Mouse (Mus musculus) neural tube, embryonic 15.5 days (tissue): Measurements from ENCODE around the gene Mturn. TPM values are rescaled to one million over a fixed set of nuclear protein-coding genes. Genes with fewer than 3 reads are reported as not detected.
A peak's percentile ranks its signal among the peaks of the same experiment; 100 is the strongest.

Source experiments
- ATAC-seq: fragments of 200-750 bp; cut with Nextera tagmentation; 2 replicates; pipeline ENCODE4 v1.8.0; 2017; ENCODE audit warnings: mild to moderate bottlenecking, moderate TSS enrichment, moderate library complexity; ENCODE audit not compliant: low FRiP score
- H3K27ac ChIP-seq: fragments of 300-500 bp; sonication (generic); replicated peaks from 2 replicates; pipeline ENCODE4 v1.5.1; 2015; ENCODE audit warnings: mild to moderate bottlenecking, inconsistent platforms
- H3K27me3 ChIP-seq: fragments of 300-500 bp; sonication (generic); replicated peaks from 2 replicates; pipeline ENCODE4 v1.6.1; 2015; ENCODE audit warnings: inconsistent platforms
- H3K36me3 ChIP-seq: fragments of 300-500 bp; sonication (generic); 2 replicates; pipeline ENCODE4 v1.6.1; 2015; ENCODE audit warnings: inconsistent platforms
- H3K4me1 ChIP-seq: fragments of 300-500 bp; sonication (generic); 2 replicates; pipeline ENCODE4 v1.6.1; 2015; ENCODE audit warnings: inconsistent platforms
- H3K4me2 ChIP-seq: fragments of 300-500 bp; sonication (generic); 2 replicates; pipeline ENCODE4 v1.6.1; 2015; ENCODE audit warnings: inconsistent platforms, mild to moderate bottlenecking, moderate library complexity
- H3K4me3 ChIP-seq: fragments of 300-500 bp; sonication (generic); replicated peaks from 2 replicates; pipeline ENCODE4 v1.5.1; 2015; ENCODE audit warnings: mild to moderate bottlenecking, inconsistent platforms
- H3K9ac ChIP-seq: fragments of 300-500 bp; sonication (generic); replicated peaks from 2 replicates; pipeline ENCODE4 v1.6.1; 2015; ENCODE audit warnings: mild to moderate bottlenecking, inconsistent platforms
- H3K9me3 ChIP-seq: fragments of 300-500 bp; sonication (generic); replicated peaks from 2 replicates; pipeline ENCODE4 v1.6.1; 2016; ENCODE audit warnings: inconsistent platforms
- WGBS: fragments of 180-500 bp; shearing (Covaris S2); methylation state at CpG from one replicate; pipeline ENCODE4 v1.1.7; 2015; ENCODE audit warnings: mixed read lengths; 5-methylcytosine and 5-hydroxymethylcytosine counted together
- polyA plus RNA-seq: library from polyadenylated mRNA; unstranded; fragments of >200 nt; fragmentation: Nextera tagmentation; extraction: Ambion mirVana; gene quantifications from 2 replicates; pipeline ENCODE4 v1.2.1, GENCODE M21; 2015

Gene Mturn
- polyA plus RNA-seq, 1 experiment from 2014 or later, result 75.0 TPM

- Histone ChIP-seq H3K9ac (peak overlapping the region; percentile 40), H3K4me2 (peak overlapping the region; percentile 84), H3K36me3 (peaks cover 4% of the 10 kb centered on the region), H3K4me3 (peak overlapping the region; percentile 42), H3K9me3 (no peaks in the 10 kb centered on the region), H3K27ac (peak overlapping the region; percentile 62; the same call in 1 of the 2 replicates), H3K4me1 (peaks cover 30% of the 10 kb centered on the region), H3K27me3 (peaks cover 12% of the 10 kb centered on the region; the same call in 1 of the 2 replicates)
- ATAC-seq, result peak; percentile 87
- 5% methylated on average over 19 of the region's 19 CpGs for WGBS
Measured at GRCm38 (mm10) chr6:54699477-54700056, 18.1 kb downstream of the Mturn start.

GRCm38 (mm10) chr6:54700516-54700915 is 19.1 kb downstream of the Mturn start:
- H3K36me3 ChIP-seq, result 0 out of 2 replicates have a peak, but pooled peaks cover 3% of the 10 kb centered on the region
- no peak overlapping the region for H3K4me2 ChIP-seq
- no peaks in the 10 kb centered on the region for H3K9me3 ChIP-seq
- no peak overlapping the region for H3K27ac ChIP-seq
- WGBS, result 99% methylated on average over 2 of the region's 2 CpGs
- no peak for ATAC-seq
- H3K4me3 ChIP-seq, result no peak overlapping the region
- H3K27me3 ChIP-seq, result peaks cover 12% of the 10 kb centered on the region; the same call in 1 of the 2 replicates
- peaks cover 34% of the 10 kb centered on the region for H3K4me1 ChIP-seq
- H3K9ac ChIP-seq, result no peak overlapping the region

GRCm38 (mm10) chr6:54701901-54702300 is 20.5 kb downstream of the Mturn start:
- ATAC-seq, result no peak
- 62% methylated on average over 9 of the region's 9 CpGs for WGBS
- H3K9ac ChIP-seq, result no peak overlapping the region
- peaks cover 12% of the 10 kb centered on the region; the same call in 1 of the 2 replicates for H3K27me3 ChIP-seq
- H3K4me3 ChIP-seq, result no peak overlapping the region
- H3K4me2 ChIP-seq, result no peak overlapping the region
- H3K27ac ChIP-seq, result no peak overlapping the region
- no peaks in the 10 kb centered on the region for H3K9me3 ChIP-seq
- 0 out of 2 replicates have a peak, but pooled peaks cover 3% of the 10 kb centered on the region for H3K36me3 ChIP-seq
- peaks cover 37% of the 10 kb centered on the region for H3K4me1 ChIP-seq

GRCm38 (mm10) chr6:54703633-54704538 is 22.5 kb downstream of the Mturn start:
- Histone ChIP-seq H3K4me3 (no peak overlapping the region), H3K4me1 (peaks cover 32% of the 10 kb centered on the region), H3K27ac (no peak overlapping the region), H3K9me3 (no peaks in the 10 kb centered on the region), H3K36me3 (0 out of 2 replicates have a peak, but pooled peaks cover 3% of the 10 kb centered on the region), H3K27me3 (peaks cover 12% of the 10 kb centered on the region; the same call in 1 of the 2 replicates), H3K4me2 (no peak overlapping the region), H3K9ac (no peak overlapping the region)
- WGBS, result 21% methylated on average over 14 of the region's 14 CpGs
- no peak for ATAC-seq

- H3K36me3 ChIP-seq, result 0 out of 2 replicates have a peak, but pooled peaks cover 3% of the 10 kb centered on the region
- peaks cover 27% of the 10 kb centered on the region for H3K4me1 ChIP-seq
- no peak overlapping the region for H3K9ac ChIP-seq
- peaks cover 12% of the 10 kb centered on the region; the same call in 1 of the 2 replicates for H3K27me3 ChIP-seq
- H3K27ac ChIP-seq, result no peak overlapping the region
- H3K4me3 ChIP-seq, result no peak overlapping the region
- ATAC-seq, result no peak
- no peaks in the 10 kb centered on the region for H3K9me3 ChIP-seq
- 34% methylated on average over 6 of the region's 6 CpGs for WGBS
- no peak overlapping the region for H3K4me2 ChIP-seq
Measured at GRCm38 (mm10) chr6:54704539-54704845, 23.1 kb downstream of the Mturn start.

GRCm38 (mm10) chr6:54704847-54705246 is 23.4 kb downstream of the Mturn start:
- no peak overlapping the region for H3K4me2 ChIP-seq
- H3K9ac ChIP-seq, result no peak overlapping the region
- H3K4me3 ChIP-seq, result no peak overlapping the region
- peaks cover 12% of the 10 kb centered on the region; the same call in 1 of the 2 replicates for H3K27me3 ChIP-seq
- ATAC-seq, result no peak
- H3K27ac ChIP-seq, result no peak overlapping the region
- H3K9me3 ChIP-seq, result no peaks in the 10 kb centered on the region
- WGBS, result 37% methylated on average over 5 of the region's 5 CpGs
- H3K36me3 ChIP-seq, result 0 out of 2 replicates have a peak, but pooled peaks cover 3% of the 10 kb centered on the region
- peaks cover 27% of the 10 kb centered on the region for H3K4me1 ChIP-seq

GRCm38 (mm10) chr6:54705387-54705909 is 24.0 kb downstream of the Mturn start:
- Histone ChIP-seq H3K27me3 (peaks cover 8% of the 10 kb centered on the region; the same call in 1 of the 2 replicates), H3K27ac (no peak overlapping the region), H3K9me3 (no peaks in the 10 kb centered on the region; the same call in 1 of the 2 replicates), H3K4me1 (peaks cover 27% of the 10 kb centered on the region), H3K4me3 (no peak overlapping the region; the same call in 1 of the 2 replicates), H3K9ac (no peak overlapping the region; the same call in 1 of the 2 replicates), H3K4me2 (peak overlapping the region; percentile 47), H3K36me3 (0 out of 2 replicates have a peak, but pooled peaks cover 3% of the 10 kb centered on the region)
- 36% methylated on average over 11 of the region's 11 CpGs for WGBS
- peak; percentile 78; the same call in 1 of the 2 replicates for ATAC-seq

- H3K36me3 ChIP-seq, result 0 out of 2 replicates have a peak, but pooled peaks cover under 1% of the 10 kb centered on the region
- no peak overlapping the region for H3K4me2 ChIP-seq
- no peak overlapping the region for H3K4me3 ChIP-seq
- H3K9ac ChIP-seq, result no peak overlapping the region
- H3K4me1 ChIP-seq, result peaks cover 27% of the 10 kb centered on the region
- WGBS, result 74% methylated on average over 2 of the region's 2 CpGs
- H3K27ac ChIP-seq, result no peak overlapping the region
- H3K27me3 ChIP-seq, result peaks cover 8% of the 10 kb centered on the region; the same call in 1 of the 2 replicates
- H3K9me3 ChIP-seq, result no peaks in the 10 kb centered on the region; the same call in 1 of the 2 replicates
- no peak for ATAC-seq
Measured at GRCm38 (mm10) chr6:54706099-54706498, 24.7 kb downstream of the Mturn start.

- no peak overlapping the region for H3K4me3 ChIP-seq
- peaks cover 27% of the 10 kb centered on the region for H3K4me1 ChIP-seq
- H3K9ac ChIP-seq, result no peak overlapping the region
- peaks cover 6% of the 10 kb centered on the region; the same call in 1 of the 2 replicates for H3K27me3 ChIP-seq
- no peaks in the 10 kb centered on the region; the same call in 1 of the 2 replicates for H3K9me3 ChIP-seq
- WGBS, result 92% methylated on average over 3 of the region's 3 CpGs
- H3K4me2 ChIP-seq, result no peak overlapping the region
- no peaks in the 10 kb centered on the region for H3K36me3 ChIP-seq
- ATAC-seq, result no peak
- no peak overlapping the region for H3K27ac ChIP-seq
Measured at GRCm38 (mm10) chr6:54706611-54707172, 25.3 kb downstream of the Mturn start.

- Histone ChIP-seq H3K4me3 (no peak overlapping the region), H3K4me1 (peaks cover 16% of the 10 kb centered on the region), H3K9me3 (no peaks in the 10 kb centered on the region; the same call in none of the 2 replicates), H3K4me2 (no peak overlapping the region), H3K9ac (no peak overlapping the region), H3K27me3 (no peaks in the 10 kb centered on the region), H3K36me3 (no peaks in the 10 kb centered on the region), H3K27ac (no peak overlapping the region)
- 96% methylated on average over 4 of the region's 4 CpGs for WGBS
- ATAC-seq, result no peak
Measured at GRCm38 (mm10) chr6:54708646-54709045, 27.2 kb downstream of the Mturn start.

GRCm38 (mm10) chr6:54715697-54716096 is 34.3 kb downstream of the Mturn start:
- Histone ChIP-seq H3K9me3 (no peaks in the 10 kb centered on the region; the same call in 1 of the 2 replicates), H3K27ac (no peak overlapping the region), H3K36me3 (no peaks in the 10 kb centered on the region), H3K4me1 (peaks cover 6% of the 10 kb centered on the region; the same call in 1 of the 2 replicates), H3K9ac (no peak overlapping the region), H3K4me3 (no peak overlapping the region), H3K4me2 (no peak overlapping the region), H3K27me3 (no peaks in the 10 kb centered on the region)
- 73% methylated on average over 2 of the region's 2 CpGs for WGBS
- no peak for ATAC-seq
